Mouse (Mus musculus) spleen, adult 2 months (tissue): ENCODE results near the gene Pde11a.

Experiments
- CTCF ChIP-seq: fragments of 200-500 bp; IDR thresholded peaks from 2 replicates; pipeline ENCODE4 v1.5.1; 2011; ENCODE audit warnings: mild to moderate bottlenecking, inconsistent platforms; ENCODE audit not compliant: insufficient read depth, insufficient read length, insufficient replicate concordance; ENCODE audit errors: extremely low read depth
- POLR2A ChIP-seq: fragments of 200-500 bp; IDR thresholded peaks from 2 replicates; pipeline ENCODE4 v1.6.1; 2011; ENCODE audit warnings: low read depth, low read length, inconsistent platforms

GRCm38 (mm10) chr2:75953320-75953719 is 385.3 kb downstream of the Pde11a start:
- TF ChIP-seq CTCF = no peak
- TF ChIP-seq POLR2A = no peak
